15 mouse cellular contexts compared by ENCODE assay signal in genomic region chr1:63768112-63768511, GRCm38 (mm10). TPM values are rescaled to one million over a fixed set of nuclear protein-coding genes. Genes with fewer than 3 reads are reported as not detected.
A peak's percentile ranks its signal among the peaks of the same experiment; 100 is the strongest.
DNase-seq lines count a peak whose midpoint lies in the region; ATAC-seq and TF ChIP-seq lines count a peak whose summit lies in the region.
"Had no signal": no experiment of that assay in that cellular context is flagged by ENCODE, and none has a peak within 500 bp of the region (broad histone marks: within the 10 kb centered on the region; RNA-seq: fewer than 3 reads in every experiment).

No protein-coding gene starts in this region.

- H3K27me3 ChIP-seq in kidney, postnatal 0 days (ENCODE audit: insufficient read depth, low read length), result no peaks in the 10 kb centered on the region
- no peaks in the 10 kb centered on the region for H3K27me3 ChIP-seq in limb, embryonic 10.5 days (ENCODE audit: low read depth, poor library complexity, severe bottlenecking)

- TF ChIP-seq CTCF in kidney, postnatal 0 days (IDR thresholded peaks at IDR 0.05; ENCODE audit: low read depth), result no peak

- no peak for ATAC-seq in kidney, postnatal 0 days (replicated peaks; ENCODE audit: low FRiP score, low read depth)
- ATAC-seq in erythroid progenitor cell, adult 5-6 weeks (replicated peaks; ENCODE audit: low FRiP score, poor library complexity, severe bottlenecking), result no peak

- H3K4me1 ChIP-seq in kidney, postnatal 0 days (replicated peaks; ENCODE audit: insufficient read depth, low read length), result no peaks in the 10 kb centered on the region
- H3K4me1 ChIP-seq in limb, embryonic 10.5 days, result peaks cover 37% of the 10 kb centered on the region

- no peaks in the 10 kb centered on the region for H3K36me3 ChIP-seq in kidney, postnatal 0 days (ENCODE audit: insufficient read depth, low read length)
- no peaks in the 10 kb centered on the region for H3K36me3 ChIP-seq in limb, embryonic 10.5 days

- H3K9me3 ChIP-seq in kidney, postnatal 0 days (replicated peaks; ENCODE audit: low read length), result no peaks in the 10 kb centered on the region
- no peaks in the 10 kb centered on the region for H3K9me3 ChIP-seq in limb, embryonic 10.5 days (replicated peaks)

- H3K4me2 ChIP-seq in kidney, postnatal 0 days (ENCODE audit: low read length), result no peak overlapping the region

- 48% methylated on average over 8 of the region's 8 CpGs for WGBS in kidney, postnatal 0 days
- WGBS in limb, embryonic 10.5 days, result 45% methylated on average over 8 of the region's 8 CpGs

- DNase-seq in cerebellum, adult 9-11 months, result peak; percentile 13
- DNase-seq in cerebellum, postnatal 4 days (ENCODE audit: low spot score in 2 of 2), result no peak
- DNase-seq in kidney, postnatal 0 days (ENCODE audit: low spot score), result peak; percentile 72
- DNase-seq in kidney, adult 11 months, result no peak
- peak; percentile 62 for DNase-seq in embryo, embryonic 10.5 days (ENCODE audit: low spot score)
- DNase-seq in limb, embryonic 10.5 days (ENCODE audit: low spot score), result peak; percentile 44
- no peak for DNase-seq in right cerebral cortex, postnatal 4 days
- DNase-seq: adrenal gland, adult 8-10 months; B cell, adult 2 months; spleen, adult 18-20 months had no signal

- H3K27ac ChIP-seq in kidney, postnatal 0 days, result no peak overlapping the region
- peak overlapping the region; percentile 68 for H3K27ac ChIP-seq in limb, embryonic 10.5 days

- H3K9ac ChIP-seq in kidney, postnatal 0 days (ENCODE audit: low read depth, low read length), result no peak overlapping the region

- H3K4me3 ChIP-seq in kidney, postnatal 0 days (replicated peaks; ENCODE audit: low read depth, low read length), result no peak overlapping the region
- H3K4me3 ChIP-seq in limb, embryonic 10.5 days, result no peak overlapping the region

RNA-seq across cellular contexts. Expression of gene 4933402D24Rik, which starts 1.0 kb away (rescaled TPM):
- not detected in 2 replicates for polyA plus RNA-seq in kidney, postnatal 0 days (2015; fragmentation: Nextera tagmentation; extraction: Ambion mirVana)
- polyA plus RNA-seq in limb, embryonic 10.5 days (2016; fragmentation: Nextera tagmentation; extraction: Ambion mirVana), result 0.13 TPM in 1 of 2 replicates, not detected in the other
- not detected in 2 replicates for total RNA-seq in erythroid progenitor cell, adult 5-6 weeks (2015; ENCODE audit: low replicate concordance)
- not detected in 2 replicates for total RNA-seq in erythroid progenitor cell, adult 5-6 weeks (2017; ENCODE audit: low replicate concordance)
- total RNA-seq: adrenal gland, adult 8-10 months; heart, adult 8-10 months; left cerebral cortex, postnatal 25 days; MEL; neutrophil, adult 5-6 weeks had no signal

RNA-seq across cellular contexts. Expression of gene Fastkd2, which starts 37.7 kb away (rescaled TPM):
- polyA plus RNA-seq in kidney, postnatal 0 days (2015; fragmentation: Nextera tagmentation; extraction: Ambion mirVana), result 52.2 and 54.5 TPM in 2 replicates
- polyA plus RNA-seq in limb, embryonic 10.5 days (2016; fragmentation: Nextera tagmentation; extraction: Ambion mirVana), result 69.8 and 70.8 TPM in 2 replicates
- 7.6 and 46.9 TPM in 2 replicates for total RNA-seq in erythroid progenitor cell, adult 5-6 weeks (2015; ENCODE audit: low replicate concordance)
- 2.6 and 9.1 TPM in 2 replicates for total RNA-seq in erythroid progenitor cell, adult 5-6 weeks (2017; ENCODE audit: low replicate concordance)
- total RNA-seq: MEL had no signal

RNA-seq across cellular contexts. Expression of gene Mdh1b, which starts 38.0 kb away (rescaled TPM):
- 0.10 and 0.11 TPM in 2 replicates for polyA plus RNA-seq in kidney, postnatal 0 days (2015; fragmentation: Nextera tagmentation; extraction: Ambion mirVana)
- polyA plus RNA-seq in limb, embryonic 10.5 days (2016; fragmentation: Nextera tagmentation; extraction: Ambion mirVana), result 0.08 and 0.19 TPM in 2 replicates
- not detected in 2 replicates for total RNA-seq in erythroid progenitor cell, adult 5-6 weeks (2015; ENCODE audit: low replicate concordance)
- not detected in 2 replicates for total RNA-seq in erythroid progenitor cell, adult 5-6 weeks (2017; ENCODE audit: low replicate concordance)
- total RNA-seq: heart, adult 8-10 months; MEL; neutrophil, adult 5-6 weeks had no signal

Comparison
In these comparisons a context has a peak if more than half of its experiments do, and no peak if none do; other contexts are left out.
1. DNase-seq: peak in cerebellum, adult 9-11 months (single experiment), kidney, postnatal 0 days (single experiment), embryo, embryonic 10.5 days (single experiment) and limb, embryonic 10.5 days (single experiment); none in cerebellum, postnatal 4 days (0 of 2), kidney, adult 11 months (single experiment) and right cerebral cortex, postnatal 4 days (single experiment).